Mouse (Mus musculus) adrenal gland, postnatal 10 days (tissue): ENCODE data around the gene Kdm4c. TPM values are rescaled to one million over a fixed set of nuclear protein-coding genes. Genes with fewer than 3 reads are reported as not detected.
"Not testable (repeated sequence)": the region's sequence is repeated elsewhere in the genome, so short reads cannot be mapped to it uniquely, and the experiment has no call there.

Experiments used
- DNase-seq: peaks from one replicate; pipeline ENCODE4 v3.0.0; 2021; ENCODE audit warnings: mixed read lengths
- total RNA-seq, 2 experiments: library from RNA; stranded (reverse); gene quantifications; 2 replicates each; pipeline ENCODE4 v1.2.3; 2021

Gene Kdm4c
- total RNA-seq, 2 experiments from 2014 or later: 18.3 to 21.3 TPM

- no peak for DNase-seq
Measured at GRCm38 (mm10) chr4:74311135-74311534, 68.8 kb downstream of the Kdm4c start.

GRCm38 (mm10) chr4:74312858-74313257, 70.6 kb downstream of the Kdm4c start:
- no peak for DNase-seq

GRCm38 (mm10) chr4:74315388-74315787, 73.1 kb downstream of the Kdm4c start:
- DNase-seq: no peak

GRCm38 (mm10) chr4:74319313-74319712, 77.0 kb downstream of the Kdm4c start:
- no peak for DNase-seq

GRCm38 (mm10) chr4:74357479-74357878, 115.2 kb downstream of the Kdm4c start:
- no peak for DNase-seq

GRCm38 (mm10) chr4:74360274-74360673, 118.0 kb downstream of the Kdm4c start:
- DNase-seq: no peak

- DNase-seq: no peak
Measured at GRCm38 (mm10) chr4:74386583-74386982, 144.3 kb downstream of the Kdm4c start.

GRCm38 (mm10) chr4:74393162-74393561, 150.9 kb downstream of the Kdm4c start:
- DNase-seq: no peak

GRCm38 (mm10) chr4:74396562-74396961, 154.3 kb downstream of the Kdm4c start:
- no peak for DNase-seq

- DNase-seq: not testable (repeated sequence)
Measured at GRCm38 (mm10) chr4:74401617-74402313, 159.5 kb downstream of the Kdm4c start.

- no peak for DNase-seq
Measured at GRCm38 (mm10) chr4:74408731-74409130, 166.4 kb downstream of the Kdm4c start.

GRCm38 (mm10) chr4:74419794-74420193, 177.5 kb downstream of the Kdm4c start:
- no peak for DNase-seq

Other genes with a start within 250 kb of the Kdm4c start
- gene Frmd3, start 229.1 kb upstream of the Kdm4c start, total RNA-seq: under 1 TPM; 0.54 to 1.00 TPM